Mouse (Mus musculus) megakaryocyte, embryonic 14.5 days (primary cell): ENCODE results near the gene Dpp7. TPM values are rescaled to one million over a fixed set of nuclear protein-coding genes. Genes with fewer than 3 reads are reported as not detected.

Experiments used
- H3K27me3 ChIP-seq: replicated peaks from 2 replicates; pipeline ENCODE3; 2012; ENCODE audit warnings: inconsistent platforms
- H3K36me3 ChIP-seq: replicated peaks from 2 replicates; pipeline ENCODE3; 2012; ENCODE audit warnings: low read length, inconsistent platforms, mixed read lengths
- H3K4me1 ChIP-seq: 2 replicates; pipeline ENCODE4 v1.6.1; 2012; ENCODE audit warnings: inconsistent platforms
- H3K4me3 ChIP-seq: replicated peaks from 2 replicates; pipeline ENCODE3; 2012; ENCODE audit warnings: moderate library complexity, mild to moderate bottlenecking, inconsistent platforms
- H3K9me3 ChIP-seq: 2 replicates; pipeline ENCODE4 v1.6.1; 2012; ENCODE audit warnings: inconsistent platforms
- FLI1 ChIP-seq: IDR thresholded peaks from 2 replicates; pipeline ENCODE4 v1.6.1; 2012; ENCODE audit warnings: low read length, inconsistent platforms, mixed read lengths
- GATA1 ChIP-seq: IDR thresholded peaks from 3 replicates; pipeline ENCODE4 v1.6.1; 2012; ENCODE audit warnings: mixed read lengths, low read length, inconsistent platforms, borderline replicate concordance
- polyA plus RNA-seq: library from polyadenylated mRNA; stranded (reverse); fragments of >175 nt; gene quantifications from 2 replicates; pipeline ENCODE4 v1.2.3, GENCODE M21; 2012; ENCODE audit warnings: low replicate concordance; ENCODE audit not compliant: insufficient read depth

Gene Dpp7
- polyA plus RNA-seq, 1 experiment = 4.4 TPM

DNA sequence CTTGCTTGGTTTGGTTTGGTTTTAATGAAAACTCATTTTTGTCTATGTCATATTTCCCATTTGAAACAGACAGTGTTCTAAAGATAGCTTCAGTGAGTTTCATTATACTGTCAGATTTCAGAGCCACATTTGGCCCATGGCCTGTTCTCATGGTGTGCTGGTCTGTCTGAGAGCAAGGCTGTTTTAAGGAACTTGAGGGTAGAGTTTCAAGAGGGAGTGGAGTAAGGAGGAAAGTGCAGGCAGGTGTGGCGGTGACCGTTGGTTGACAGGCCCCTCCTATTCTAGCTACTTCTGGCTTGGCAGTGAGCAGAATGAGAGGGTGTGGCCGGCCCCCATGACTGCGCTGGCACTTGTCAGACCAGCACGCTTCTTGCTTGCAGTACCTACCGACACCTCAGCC is 17.9 kb downstream of the Dpp7 start:
- Histone ChIP-seq H3K4me1 (peaks cover 26% of the 10 kb centered on the region), H3K36me3 (peaks cover 89% of the 10 kb centered on the region), H3K27me3 (no peaks in the 10 kb centered on the region), H3K4me3 (no peak overlapping the region), H3K9me3 (no peaks in the 10 kb centered on the region)
- TF ChIP-seq GATA1 (no peak), FLI1 (no peak)

- no peaks in the 10 kb centered on the region for H3K27me3 ChIP-seq
- TF ChIP-seq GATA1 (no peak), FLI1 (no peak)
- peaks cover 51% of the 10 kb centered on the region for H3K36me3 ChIP-seq
- H3K4me3 ChIP-seq = peak overlapping the region; percentile 97
- H3K9me3 ChIP-seq = no peaks in the 10 kb centered on the region
- peaks cover 41% of the 10 kb centered on the region for H3K4me1 ChIP-seq
Measured at GRCm38 (mm10) chr2:25333569-25333968, 22.6 kb downstream of the Dpp7 start.

DNA sequence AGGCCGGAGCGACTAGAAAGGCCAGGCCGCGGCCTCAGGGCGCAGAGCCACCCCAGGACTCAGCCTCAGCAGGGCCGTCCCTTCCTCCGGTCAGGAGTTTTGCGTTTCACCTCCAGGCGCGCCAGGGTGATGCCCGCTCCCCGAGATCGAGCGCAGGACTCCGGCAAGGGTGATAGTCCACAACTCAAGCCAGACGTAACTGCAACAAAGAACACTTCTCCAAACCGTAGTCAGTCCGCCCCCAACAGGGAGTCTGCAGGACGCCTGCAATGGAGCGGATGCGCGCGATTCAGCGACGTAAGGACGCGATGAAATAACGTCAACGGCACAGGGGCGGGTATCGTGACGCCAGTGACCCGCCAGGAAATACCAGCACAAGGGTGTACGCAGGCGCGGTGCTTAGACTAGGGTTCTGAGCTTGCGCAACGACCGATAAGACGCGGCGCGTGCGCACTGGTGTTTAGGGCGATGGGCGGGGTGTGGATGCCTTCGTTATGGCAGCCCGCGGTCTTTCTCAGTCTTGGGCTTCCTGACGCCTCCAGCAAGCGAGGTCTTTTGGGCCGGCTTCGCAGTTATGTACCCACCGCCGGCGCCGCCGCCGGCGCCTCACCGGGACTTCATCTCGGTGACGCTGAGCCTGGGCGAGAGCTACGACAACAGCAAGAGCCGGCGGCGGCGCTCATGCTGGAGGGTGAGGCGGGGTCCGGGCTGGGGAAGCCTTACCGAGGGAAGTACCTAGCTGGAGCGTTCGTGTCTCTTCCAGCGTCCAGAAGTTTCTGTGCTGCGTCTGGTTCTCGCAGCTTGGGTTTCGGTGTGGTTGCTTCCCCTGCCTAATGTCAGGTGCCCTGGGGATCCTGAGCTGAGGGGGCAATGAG is 23.6 kb downstream of the Dpp7 start, which contains the start of gene Man1b1:
TSS of gene Man1b1 (plus strand) at position 53 of the 875 bp plus-strand sequence.
- no peaks in the 10 kb centered on the region for H3K9me3 ChIP-seq
- H3K4me3 ChIP-seq = peak within 1 kb of the TSS; percentile 97
- H3K4me1 ChIP-seq = peaks cover 41% of the 10 kb centered on the region
- H3K27me3 ChIP-seq = no peaks in the 10 kb centered on the region
- peaks cover 40% of the 10 kb centered on the region for H3K36me3 ChIP-seq
- TF ChIP-seq FLI1 = no peak
- TF ChIP-seq GATA1 = peak; percentile 87

GRCm38 (mm10) chr2:25331470-25331869 is 24.7 kb downstream of the Dpp7 start:
- H3K4me3 ChIP-seq = peak overlapping the region; percentile 97
- H3K4me1 ChIP-seq = peaks cover 50% of the 10 kb centered on the region
- no peak for TF ChIP-seq FLI1
- no peak for TF ChIP-seq GATA1
- no peaks in the 10 kb centered on the region for H3K9me3 ChIP-seq
- H3K36me3 ChIP-seq = peaks cover 30% of the 10 kb centered on the region
- H3K27me3 ChIP-seq = peaks cover 3% of the 10 kb centered on the region

GRCm38 (mm10) chr2:25328440-25328839 is 27.7 kb downstream of the Dpp7 start:
- H3K9me3 ChIP-seq = no peaks in the 10 kb centered on the region
- no peak for TF ChIP-seq GATA1
- TF ChIP-seq FLI1 = no peak
- H3K4me1 ChIP-seq = peaks cover 27% of the 10 kb centered on the region
- no peaks in the 10 kb centered on the region for H3K36me3 ChIP-seq
- no peak overlapping the region for H3K4me3 ChIP-seq
- H3K27me3 ChIP-seq = peaks cover 9% of the 10 kb centered on the region

- H3K36me3 ChIP-seq = no peaks in the 10 kb centered on the region
- no peak for TF ChIP-seq FLI1
- TF ChIP-seq GATA1 = no peak
- peaks cover 28% of the 10 kb centered on the region for H3K27me3 ChIP-seq
- H3K4me1 ChIP-seq = peaks cover 10% of the 10 kb centered on the region
- no peaks in the 10 kb centered on the region for H3K9me3 ChIP-seq
- H3K4me3 ChIP-seq = no peak overlapping the region
Measured at GRCm38 (mm10) chr2:25326036-25326435, 30.1 kb downstream of the Dpp7 start.

DNA sequence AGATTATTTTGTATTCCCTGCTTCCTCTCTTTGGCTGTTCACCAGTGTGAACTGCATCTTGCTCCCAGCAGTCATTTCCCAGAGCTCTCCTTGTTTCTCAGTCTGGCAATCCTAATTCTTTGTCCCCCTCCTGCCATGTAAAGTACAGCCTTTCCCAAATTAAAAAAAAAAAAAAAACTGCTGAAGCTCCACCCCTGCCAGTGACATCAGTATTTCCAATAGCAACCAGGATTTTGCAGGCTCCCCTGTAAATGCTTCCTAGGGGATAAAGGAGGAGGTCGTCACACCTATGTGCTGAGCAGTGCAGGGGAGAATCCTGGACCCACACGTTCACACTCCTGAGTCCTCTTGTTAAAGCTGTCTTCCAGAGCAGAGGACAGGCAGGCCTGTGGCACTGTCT is 36.1 kb downstream of the Dpp7 start:
- Histone ChIP-seq H3K4me3 (no peak overlapping the region), H3K36me3 (no peaks in the 10 kb centered on the region), H3K27me3 (peaks cover 82% of the 10 kb centered on the region), H3K4me1 (peaks cover 11% of the 10 kb centered on the region), H3K9me3 (peaks cover 4% of the 10 kb centered on the region; the same call in 1 of the 2 replicates)
- TF ChIP-seq FLI1 = no peak
- TF ChIP-seq GATA1 = no peak

- TF ChIP-seq GATA1 = no peak
- TF ChIP-seq FLI1 = no peak
- no peaks in the 10 kb centered on the region for H3K36me3 ChIP-seq
- H3K9me3 ChIP-seq = peaks cover 4% of the 10 kb centered on the region; the same call in 1 of the 2 replicates
- peak within 1 kb of the TSS; percentile 88 for H3K4me3 ChIP-seq
- peaks cover 85% of the 10 kb centered on the region for H3K27me3 ChIP-seq
- peaks cover 11% of the 10 kb centered on the region for H3K4me1 ChIP-seq
Measured at GRCm38 (mm10) chr2:25318971-25319773, 37.0 kb downstream of the Dpp7 start, which contains the start of gene Grin1. Gene Grin1 (minus strand): TSS chr2:25319187.

DNA sequence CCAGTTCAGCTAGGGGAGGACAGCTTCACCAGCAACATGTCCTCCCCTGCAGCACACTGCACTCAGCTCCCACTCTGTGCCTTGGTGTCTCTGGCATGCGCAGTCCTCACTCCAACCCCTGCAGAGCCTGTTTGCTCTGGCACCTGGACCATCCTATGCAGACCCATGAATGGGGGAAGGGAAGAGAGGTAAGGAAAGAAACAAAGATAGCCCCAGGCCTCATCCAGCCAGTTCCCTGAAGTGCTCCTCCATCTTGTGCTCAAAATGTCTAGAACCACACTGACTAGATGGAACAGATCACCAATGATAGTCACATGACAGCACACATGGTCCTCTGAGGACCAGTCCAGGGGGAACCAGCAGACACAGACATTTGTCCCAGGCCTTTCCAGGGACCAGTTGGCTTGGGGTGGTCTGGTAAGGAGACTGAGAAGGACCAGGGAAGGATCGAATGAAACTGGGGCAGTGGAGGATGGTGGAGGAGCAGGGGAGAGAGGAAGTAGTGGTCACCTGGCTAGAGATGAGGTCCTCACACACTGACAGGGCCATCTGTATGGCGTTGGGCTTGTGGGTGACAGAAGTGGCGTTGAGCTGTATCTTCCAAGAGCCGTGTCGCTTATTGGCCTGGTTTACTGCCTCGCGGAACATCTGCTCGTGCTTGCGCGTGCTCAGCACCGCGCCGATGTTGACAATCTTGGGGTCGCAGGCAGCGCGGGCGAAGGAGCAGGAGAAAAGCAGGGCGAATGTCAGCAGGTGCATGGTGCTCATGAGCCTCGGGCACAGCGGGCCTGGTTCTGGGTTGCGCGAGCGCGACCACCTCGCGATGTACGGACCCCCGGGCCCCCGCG is 37.8 kb downstream of the Dpp7 start:
- peak overlapping the region; percentile 88 for H3K4me3 ChIP-seq
- H3K27me3 ChIP-seq = peaks cover 92% of the 10 kb centered on the region
- TF ChIP-seq FLI1 = no peak
- TF ChIP-seq GATA1 = no peak
- peaks cover 13% of the 10 kb centered on the region for H3K4me1 ChIP-seq
- no peaks in the 10 kb centered on the region for H3K36me3 ChIP-seq
- H3K9me3 ChIP-seq = peaks cover 4% of the 10 kb centered on the region; the same call in 1 of the 2 replicates
